Mouse (Mus musculus) lung, adult 2 months (tissue): ENCODE data around the gene Ppfibp1.

Experiments used
- CTCF ChIP-seq: fragments of 200-500 bp; IDR thresholded peaks from 2 replicates; pipeline ENCODE4 v1.5.1; 2011; ENCODE audit warnings: mild to moderate bottlenecking, low read length, control low read depth; ENCODE audit not compliant: insufficient read depth
- POLR2A ChIP-seq: fragments of 200-500 bp; IDR thresholded peaks from 2 replicates; pipeline ENCODE4 v1.6.1; 2011; ENCODE audit warnings: low read depth, mild to moderate bottlenecking, control low read depth, low read length, borderline replicate concordance; ENCODE audit errors: extremely low read depth

DNA sequence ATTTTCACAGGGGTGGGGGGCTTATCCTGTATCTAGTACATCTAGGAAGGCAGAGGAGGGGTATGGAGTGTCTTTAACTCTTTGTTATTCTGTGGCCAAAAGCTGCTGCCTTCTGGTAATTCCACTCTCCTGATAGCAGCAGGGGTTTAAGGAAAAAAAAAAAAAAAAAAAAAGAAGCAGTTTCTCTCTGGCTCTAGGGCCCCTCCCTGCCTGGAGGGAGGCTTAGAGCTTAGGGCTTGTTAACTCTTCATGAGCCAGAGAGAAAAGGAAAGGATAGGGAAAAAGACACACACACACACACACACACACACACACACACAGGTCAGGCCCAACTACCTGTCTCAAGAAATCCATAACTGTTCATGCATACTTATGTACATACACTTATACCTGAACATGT is 85.5 kb downstream of the Ppfibp1 start:
- no peak for TF ChIP-seq CTCF
- TF ChIP-seq POLR2A = no peak
